Mouse (Mus musculus): ENCODE data around the gene Pgbd5. TPM values are rescaled to one million over a fixed set of nuclear protein-coding genes. Genes with fewer than 3 reads are reported as not detected.
"Not testable (repeated sequence)": the region's sequence is repeated elsewhere in the genome, so short reads cannot be mapped to it uniquely, and the experiment has no call there.

The Pgbd5 gene
- total and polyA plus RNA-seq, 3 experiments = 0.89 to 3.9 (median 3.1) TPM

DNA sequence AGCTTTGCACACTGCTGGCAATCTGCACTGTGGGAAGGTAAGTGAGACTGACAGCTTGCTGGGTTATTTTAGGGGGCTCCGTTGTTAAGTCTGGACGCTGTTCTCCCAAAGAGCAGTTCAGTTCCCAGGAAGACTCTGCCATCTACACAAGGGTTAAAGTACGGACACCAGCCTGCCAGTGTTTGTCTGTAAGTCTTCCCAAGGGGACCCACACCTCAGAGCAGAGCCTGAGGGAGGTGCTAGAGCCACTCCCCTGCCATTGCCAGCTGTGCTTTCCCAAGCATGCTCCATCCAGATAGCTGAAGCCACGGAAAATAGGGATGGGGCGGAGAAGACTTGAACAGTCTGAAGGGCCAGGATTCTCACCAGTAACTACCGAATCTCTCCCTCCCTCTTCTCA lies 8.6 kb downstream of the Pgbd5 start:
- H3K9ac ChIP-seq (ENCODE audit: insufficient read depth, low read depth) = no peak overlapping the region
- H3K9me3 ChIP-seq (replicated peaks; ENCODE audit: low read length) = no peaks in the 10 kb centered on the region
- no peak overlapping the region for H3K4me2 ChIP-seq (ENCODE audit: insufficient read depth, low read depth, poor library complexity, severe bottlenecking)
- in situ Hi-C loops (cut with MboI; ENCODE audit: low pct_ligation_motif_present, low pct_unique_long_range_greater_than_20kb, low sequenced_read_pairs) (no loop called here), dilution Hi-C loops (cut with MboI; ENCODE audit: extremely low pct_ligation_motif_present, extremely low pct_unique_long_range_greater_than_20kb, low sequenced_read_pairs) (no loop called here)
- H3K4me3 ChIP-seq (replicated peaks in 1 of 3; ENCODE audit: low read depth in 2 of 3, low read length in 2 of 3, poor library complexity in 1 of 3) = no peak overlapping the region
- H3K27ac ChIP-seq (ENCODE audit: insufficient read depth, low read depth) = no peak overlapping the region
- peaks cover 8% of the 10 kb centered on the region in 2 experiments for H3K4me1 ChIP-seq (ENCODE audit: control insufficient read depth in 1 of 2, insufficient read depth in 2 of 2)
- no peaks in the 10 kb centered on the region for H3K36me3 ChIP-seq (replicated peaks in 1 of 2; ENCODE audit: control insufficient read depth in 1 of 2, insufficient read depth in 1 of 2, low read length in 1 of 2)
- TF ChIP-seq JUN (IDR thresholded peaks at IDR 0.05; ENCODE audit: insufficient read depth, low read depth, low read length) (no peak), TBP (conservative IDR thresholded peaks at IDR 0.05; ENCODE audit: low read depth, low read length) (no peak), CHD1 (IDR thresholded peaks at IDR 0.05; ENCODE audit: low read depth, low read length) (no peak), SIN3A (IDR thresholded peaks at IDR 0.05; ENCODE audit: low read length) (no peak), POLR2AphosphoS2 (IDR thresholded peaks at IDR 0.05; ENCODE audit: low read depth, low read length) (no peak), GABPA (IDR thresholded peaks at IDR 0.05; ENCODE audit: insufficient replicate concordance, low read depth, low read length) (no peak), UBTF (IDR thresholded peaks at IDR 0.05; ENCODE audit: low read depth, low read length) (no peak), ZNF384 (IDR thresholded peaks at IDR 0.05; ENCODE audit: low read depth, low read length) (no peak), RAD21 (IDR thresholded peaks at IDR 0.05; ENCODE audit: low read depth, low read length) (no peak), ZMIZ1 (IDR thresholded peaks at IDR 0.05; ENCODE audit: low read depth, low read length) (no peak), NELFE (IDR thresholded peaks at IDR 0.05; ENCODE audit: low read depth, low read length) (no peak), MAFK (IDR thresholded peaks at IDR 0.05; ENCODE audit: insufficient replicate concordance, low read length) (no peak), RCOR1 (conservative IDR thresholded peaks at IDR 0.05; ENCODE audit: low read depth, low read length) (no peak), USF1 (IDR thresholded peaks at IDR 0.05; ENCODE audit: low read depth, low read length) (no peak), MEF2A (IDR thresholded peaks at IDR 0.05; ENCODE audit: borderline replicate concordance, low read depth, low read length) (no peak), TCF12 (IDR thresholded peaks at IDR 0.05; ENCODE audit: low read depth, low read length) (no peak), MAZ (IDR thresholded peaks at IDR 0.05; ENCODE audit: low read depth, low read length) (no peak), HCFC1 (IDR thresholded peaks at IDR 0.05; ENCODE audit: low read depth, low read length) (no peak), PAX5 (IDR thresholded peaks at IDR 0.05; ENCODE audit: low read length) (no peak)
- no peaks in the 10 kb centered on the region for H3K79me2 ChIP-seq (replicated peaks; ENCODE audit: control insufficient read depth, extremely low read depth, insufficient read depth, poor library complexity, severe bottlenecking)
- peaks cover 65% of the 10 kb centered on the region for H3K27me3 ChIP-seq (replicated peaks)
- no peak for DNase-seq (ENCODE audit: extremely low read depth)

DNA sequence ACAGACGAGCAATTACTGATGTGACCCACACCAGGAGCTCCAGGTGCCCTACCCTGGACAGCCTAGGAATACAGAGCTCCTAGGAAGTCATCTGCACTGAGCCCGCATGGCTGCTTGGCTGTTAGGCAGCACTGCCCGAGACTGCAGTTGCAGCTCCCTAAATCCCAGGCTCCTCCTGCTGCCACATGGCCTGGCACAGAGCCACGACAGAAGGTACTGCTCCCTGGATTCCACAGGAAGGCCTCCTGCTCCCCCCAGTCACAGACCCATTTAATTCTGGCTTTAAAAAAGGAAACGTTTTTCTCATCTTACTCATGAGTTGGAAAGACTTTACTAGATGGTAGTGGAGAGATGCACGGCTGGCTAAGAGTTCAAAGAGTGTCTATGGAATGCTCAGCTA lies 10.0 kb downstream of the Pgbd5 start:
- no peaks in the 10 kb centered on the region for H3K9me3 ChIP-seq (replicated peaks; ENCODE audit: low read length)
- H3K9ac ChIP-seq (ENCODE audit: insufficient read depth, low read depth) = no peak overlapping the region
- H3K79me2 ChIP-seq (replicated peaks; ENCODE audit: control insufficient read depth, extremely low read depth, insufficient read depth, poor library complexity, severe bottlenecking) = no peaks in the 10 kb centered on the region
- TF ChIP-seq SMC3 (IDR thresholded peaks at IDR 0.05; ENCODE audit: low read depth, low read length) (no peak), SIN3A (IDR thresholded peaks at IDR 0.05; ENCODE audit: low read length) (no peak), ZKSCAN1 (IDR thresholded peaks at IDR 0.05; ENCODE audit: borderline replicate concordance, low read depth, low read length) (no peak), TCF12 (IDR thresholded peaks at IDR 0.05; ENCODE audit: low read depth, low read length) (no peak), ELF1 (IDR thresholded peaks at IDR 0.05; ENCODE audit: low read depth, low read length) (no peak)
- no peak overlapping the region for H3K4me2 ChIP-seq (ENCODE audit: insufficient read depth, low read depth, poor library complexity, severe bottlenecking)
- H3K27ac ChIP-seq (ENCODE audit: insufficient read depth, low read depth) = no peak overlapping the region
- no peaks in the 10 kb centered on the region for H3K36me3 ChIP-seq (replicated peaks in 1 of 2; ENCODE audit: control insufficient read depth in 1 of 2, insufficient read depth in 1 of 2, low read length in 1 of 2)
- H3K4me1 ChIP-seq (ENCODE audit: control insufficient read depth in 1 of 2, insufficient read depth in 2 of 2) = peaks cover 5 to 8% of the 10 kb centered on the region in 2 experiments
- in situ Hi-C loops (cut with MboI; ENCODE audit: low pct_ligation_motif_present, low pct_unique_long_range_greater_than_20kb, low sequenced_read_pairs) = no loop called here
- dilution Hi-C loops (cut with MboI; ENCODE audit: extremely low pct_ligation_motif_present, extremely low pct_unique_long_range_greater_than_20kb, low sequenced_read_pairs) = no loop called here
- no peak overlapping the region for H3K4me3 ChIP-seq (replicated peaks in 1 of 3; ENCODE audit: low read depth in 2 of 3, low read length in 2 of 3, poor library complexity in 1 of 3)
- DNase-seq (ENCODE audit: extremely low read depth) = no peak
- H3K27me3 ChIP-seq (replicated peaks) = peaks cover 65% of the 10 kb centered on the region

DNA sequence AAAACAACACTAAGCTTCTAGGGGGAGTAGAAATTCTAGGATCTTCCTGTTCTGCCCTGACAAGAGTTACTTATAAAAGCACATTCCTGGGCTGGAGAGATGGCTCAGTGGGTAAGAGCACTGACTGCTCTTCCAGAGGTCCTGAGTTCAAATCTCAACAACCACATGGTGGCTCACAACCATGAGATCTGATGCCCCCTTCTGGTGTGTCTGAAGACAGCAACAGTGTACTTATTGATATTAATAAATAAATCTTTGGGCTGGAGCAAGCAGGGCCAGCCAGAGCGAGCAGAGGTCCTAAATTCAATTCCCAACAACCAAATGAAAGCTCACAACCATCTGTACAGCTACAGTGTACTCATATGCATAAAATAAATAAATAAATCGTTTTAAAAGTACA lies 10.7 kb downstream of the Pgbd5 start:
- H3K4me3 ChIP-seq (replicated peaks in 1 of 3; ENCODE audit: low read depth in 2 of 3, low read length in 2 of 3, poor library complexity in 1 of 3); in situ Hi-C loops (cut with MboI; ENCODE audit: low pct_ligation_motif_present, low pct_unique_long_range_greater_than_20kb, low sequenced_read_pairs); H3K4me1 ChIP-seq (ENCODE audit: control insufficient read depth in 1 of 2, insufficient read depth in 2 of 2); dilution Hi-C loops (cut with MboI; ENCODE audit: extremely low pct_ligation_motif_present, extremely low pct_unique_long_range_greater_than_20kb, low sequenced_read_pairs); DNase-seq (ENCODE audit: extremely low read depth); H3K36me3 ChIP-seq (replicated peaks in 1 of 2; ENCODE audit: control insufficient read depth in 1 of 2, insufficient read depth in 1 of 2, low read length in 1 of 2); H3K9ac ChIP-seq (ENCODE audit: insufficient read depth, low read depth); H3K79me2 ChIP-seq (replicated peaks; ENCODE audit: control insufficient read depth, extremely low read depth, insufficient read depth, poor library complexity, severe bottlenecking); H3K4me2 ChIP-seq (ENCODE audit: insufficient read depth, low read depth, poor library complexity, severe bottlenecking); H3K9me3 ChIP-seq (replicated peaks; ENCODE audit: low read length); H3K27ac ChIP-seq (ENCODE audit: insufficient read depth, low read depth): not testable (repeated sequence)
- H3K27me3 ChIP-seq (replicated peaks) = peaks cover 64% of the 10 kb centered on the region

Data from CH12.LX (cell line).